Mouse (Mus musculus) stomach, postnatal 0 days (tissue): ENCODE data around the gene Slc6a11. TPM values are rescaled to one million over a fixed set of nuclear protein-coding genes. Genes with fewer than 3 reads are reported as not detected.

ENCODE experiments used
- ATAC-seq: fragments of 200-750 bp; cut with Nextera tagmentation; 2 replicates; pipeline ENCODE4 v1.8.0; 2017; ENCODE audit not compliant: low FRiP score, low TSS enrichment
- DNase-seq: peaks from one replicate; pipeline ENCODE4 v3.0.0-alpha.2; 2016; ENCODE audit warnings: low spot score
- H3K27ac ChIP-seq: fragments of 300-500 bp; sonication (generic); replicated peaks from 2 replicates; pipeline ENCODE4 v1.5.1; 2014; ENCODE audit warnings: mild to moderate bottlenecking, control low read depth
- H3K27me3 ChIP-seq: fragments of 300-500 bp; sonication (generic); 2 replicates; pipeline ENCODE4 v1.6.1; 2014; ENCODE audit warnings: low read length; ENCODE audit not compliant: control insufficient read depth, insufficient read depth
- H3K36me3 ChIP-seq: fragments of 300-500 bp; sonication (generic); 2 replicates; pipeline ENCODE4 v1.6.1; 2014; ENCODE audit warnings: low read length, mixed read lengths; ENCODE audit not compliant: control insufficient read depth, insufficient read depth
- H3K4me1 ChIP-seq: fragments of 300-500 bp; sonication (generic); replicated peaks from 2 replicates; pipeline ENCODE4 v1.6.1; 2014; ENCODE audit warnings: antibody characterized with exemption; ENCODE audit not compliant: control insufficient read depth, insufficient read depth
- H3K4me2 ChIP-seq: fragments of 300-500 bp; sonication (generic); replicated peaks from 2 replicates; pipeline ENCODE4 v1.6.1; 2014; ENCODE audit warnings: low read depth, mild to moderate bottlenecking, control low read depth, moderate library complexity
- H3K4me3 ChIP-seq: fragments of 300-500 bp; sonication (generic); 2 replicates; pipeline ENCODE4 v1.5.1; 2014; ENCODE audit warnings: low read depth, low read length, control low read depth
- H3K9ac ChIP-seq: fragments of 300-500 bp; sonication (generic); 2 replicates; pipeline ENCODE4 v1.6.1; 2014; ENCODE audit warnings: mild to moderate bottlenecking, low read length, control low read depth, mixed read lengths
- H3K9me3 ChIP-seq: fragments of 300-500 bp; sonication (generic); 2 replicates; pipeline ENCODE4 v1.6.1; 2016; ENCODE audit warnings: low read length; ENCODE audit not compliant: control insufficient read depth
- CTCF ChIP-seq: IDR thresholded peaks from 2 replicates; pipeline ENCODE4 v1.5.1; 2016; ENCODE audit warnings: antibody characterized with exemption, low read depth, mild to moderate bottlenecking, moderate library complexity
- EP300 ChIP-seq: optimal IDR thresholded peaks from 2 replicates; pipeline ENCODE3; 2016; ENCODE audit warnings: antibody characterized with exemption
- WGBS: fragments of 180-500 bp; shearing (Covaris S2); extraction: QIAGEN DNeasy Blood & Tissue Kit; methylation state at CpG from one replicate; pipeline ENCODE4 v1.1.7; 2014; 5-methylcytosine and 5-hydroxymethylcytosine counted together
- polyA plus RNA-seq: library from polyadenylated mRNA; unstranded; fragments of >200 nt; fragmentation: Nextera tagmentation; extraction: Ambion mirVana; gene quantifications from 2 replicates; pipeline ENCODE4 v1.2.1, GENCODE M21; 2015

Slc6a11 gene
- polyA plus RNA-seq, 1 experiment from 2014 or later, result 0.35 TPM

DNA sequence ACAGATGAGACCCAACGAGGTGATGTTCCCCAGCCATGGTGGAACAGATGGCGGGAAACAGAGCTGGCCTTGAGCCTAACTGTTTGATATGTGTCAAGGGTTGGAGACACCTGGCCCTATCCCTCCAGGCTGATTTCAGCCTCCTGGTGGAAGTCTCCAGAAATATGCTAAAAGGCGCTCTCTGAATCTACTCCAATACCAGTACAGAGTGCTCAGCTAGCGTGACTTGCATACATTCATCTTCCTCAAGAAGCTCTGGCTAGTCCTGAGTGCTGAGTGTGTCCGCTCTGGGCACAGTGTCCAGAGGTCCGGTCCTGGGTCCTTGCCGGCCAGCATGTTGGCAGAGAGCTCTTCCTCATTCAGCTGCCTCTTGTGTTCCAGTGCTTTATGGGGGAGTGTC is 27.8 kb downstream of the Slc6a11 start:
- no peak overlapping the region for H3K9ac ChIP-seq
- no peak overlapping the region for H3K4me3 ChIP-seq
- no peaks in the 10 kb centered on the region for H3K4me1 ChIP-seq
- no peaks in the 10 kb centered on the region for H3K9me3 ChIP-seq
- 89% methylated on average over 7 of the region's 7 CpGs for WGBS
- no peaks in the 10 kb centered on the region for H3K36me3 ChIP-seq
- H3K4me2 ChIP-seq, result no peak overlapping the region
- TF ChIP-seq EP300, result no peak
- no peak for TF ChIP-seq CTCF
- H3K27ac ChIP-seq, result no peak overlapping the region
- ATAC-seq (no peak), DNase-seq (no peak)
- no peaks in the 10 kb centered on the region for H3K27me3 ChIP-seq

DNA sequence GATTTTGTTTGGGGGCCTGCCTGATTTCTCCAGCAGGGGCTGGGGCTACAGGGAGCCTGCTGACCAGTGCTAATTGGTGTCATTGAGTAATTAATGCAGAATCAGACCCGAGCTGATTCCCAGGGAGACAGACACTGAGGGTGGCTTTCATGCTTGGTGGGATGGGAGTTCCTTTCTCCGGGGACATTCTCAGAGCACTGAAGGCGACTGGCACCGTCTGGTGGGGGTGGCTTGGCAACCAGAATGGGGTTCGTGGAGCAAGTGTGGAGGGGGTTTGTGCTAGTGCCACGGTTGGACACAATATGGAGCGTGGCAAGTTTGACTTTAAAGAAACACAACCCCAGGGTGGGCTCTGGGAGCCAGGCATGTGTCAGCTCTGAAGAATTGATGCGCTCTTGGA is 29.7 kb downstream of the Slc6a11 start:
- TF ChIP-seq CTCF, result no peak
- no peak for TF ChIP-seq EP300
- H3K4me2 ChIP-seq, result no peak overlapping the region
- no peak overlapping the region for H3K4me3 ChIP-seq
- no peaks in the 10 kb centered on the region for H3K36me3 ChIP-seq
- DNase-seq (no peak), ATAC-seq (no peak)
- no peaks in the 10 kb centered on the region for H3K4me1 ChIP-seq
- WGBS, result 79% methylated on average over 8 of the region's 8 CpGs
- no peaks in the 10 kb centered on the region for H3K27me3 ChIP-seq
- H3K9ac ChIP-seq, result no peak overlapping the region
- no peak overlapping the region for H3K27ac ChIP-seq
- no peaks in the 10 kb centered on the region for H3K9me3 ChIP-seq

DNA sequence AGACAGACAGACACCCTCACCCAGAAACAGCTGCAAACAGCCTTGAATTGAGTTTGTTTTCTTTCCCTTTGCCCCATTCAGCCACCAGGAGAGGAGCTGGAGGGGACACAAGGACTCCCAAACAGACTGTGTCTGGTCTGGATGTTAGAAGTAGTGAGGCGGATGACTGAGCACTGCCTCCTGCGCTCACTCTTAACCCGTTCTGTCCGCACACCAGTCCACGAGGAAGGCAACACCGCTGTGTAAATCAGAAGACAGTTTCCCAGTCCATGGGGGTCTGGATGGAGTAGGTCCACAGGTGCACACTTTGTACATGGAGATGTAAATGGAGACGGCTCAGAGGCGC is 43.0 kb downstream of the Slc6a11 start:
- 9% methylated on average over 8 of the region's 8 CpGs for WGBS

DNA sequence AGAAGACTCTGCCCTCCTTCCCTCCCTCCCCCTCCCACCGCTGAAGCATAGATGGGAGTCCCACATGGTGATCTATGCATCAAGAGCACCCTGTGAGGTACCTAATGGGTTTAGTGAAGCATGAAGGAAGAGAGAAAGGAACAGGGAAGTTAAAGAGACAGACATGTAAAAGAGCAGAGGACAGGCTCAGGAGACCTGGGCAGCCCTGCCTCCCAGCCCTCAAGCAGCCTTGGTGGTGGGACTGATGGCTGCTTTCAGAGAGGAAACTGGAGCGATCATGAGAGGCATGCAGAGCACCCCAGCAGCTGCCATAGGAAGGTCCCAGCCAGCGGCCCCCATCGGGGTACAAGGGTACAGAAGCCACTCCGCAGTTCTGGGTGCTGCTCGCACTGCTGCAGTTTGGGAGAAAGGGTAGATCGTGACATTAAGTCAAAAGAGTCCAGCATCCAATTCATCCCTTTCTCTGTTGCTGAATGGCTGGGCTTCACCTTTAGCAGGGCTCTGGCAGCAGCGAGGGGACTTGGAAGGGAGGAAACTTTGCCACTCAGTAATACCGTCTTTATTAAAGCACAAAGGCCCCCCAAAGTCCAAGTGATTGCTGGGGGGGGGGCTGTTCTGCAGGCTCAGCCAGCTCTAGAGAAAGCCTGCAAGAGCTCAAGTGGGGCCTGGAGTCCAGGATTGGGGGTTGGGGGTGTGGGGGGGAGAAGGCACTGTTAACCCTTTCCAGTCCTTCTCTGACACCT is 43.5 kb downstream of the Slc6a11 start:
- DNase-seq (no peak), ATAC-seq (no peak)
- H3K4me2 ChIP-seq, result no peak overlapping the region
- no peak overlapping the region for H3K27ac ChIP-seq
- no peaks in the 10 kb centered on the region for H3K27me3 ChIP-seq
- H3K9me3 ChIP-seq, result no peaks in the 10 kb centered on the region
- TF ChIP-seq EP300 (no peak), CTCF (no peak)
- WGBS, result 12% methylated on average over 9 of the region's 9 CpGs
- no peak overlapping the region for H3K9ac ChIP-seq
- no peaks in the 10 kb centered on the region for H3K36me3 ChIP-seq
- no peaks in the 10 kb centered on the region for H3K4me1 ChIP-seq
- H3K4me3 ChIP-seq, result no peak overlapping the region

More for the DNA sequence above, 43.0 kb downstream of the Slc6a11 start:
- no peak overlapping the region for H3K27ac ChIP-seq
- H3K27me3 ChIP-seq, result no peaks in the 10 kb centered on the region
- no peak for ATAC-seq
- TF ChIP-seq CTCF, result no peak
- H3K4me2 ChIP-seq, result no peak overlapping the region
- no peaks in the 10 kb centered on the region for H3K9me3 ChIP-seq
- no peak for DNase-seq
- no peak overlapping the region for H3K9ac ChIP-seq
- H3K4me3 ChIP-seq, result no peak overlapping the region
- no peaks in the 10 kb centered on the region for H3K36me3 ChIP-seq
- no peaks in the 10 kb centered on the region for H3K4me1 ChIP-seq

DNA sequence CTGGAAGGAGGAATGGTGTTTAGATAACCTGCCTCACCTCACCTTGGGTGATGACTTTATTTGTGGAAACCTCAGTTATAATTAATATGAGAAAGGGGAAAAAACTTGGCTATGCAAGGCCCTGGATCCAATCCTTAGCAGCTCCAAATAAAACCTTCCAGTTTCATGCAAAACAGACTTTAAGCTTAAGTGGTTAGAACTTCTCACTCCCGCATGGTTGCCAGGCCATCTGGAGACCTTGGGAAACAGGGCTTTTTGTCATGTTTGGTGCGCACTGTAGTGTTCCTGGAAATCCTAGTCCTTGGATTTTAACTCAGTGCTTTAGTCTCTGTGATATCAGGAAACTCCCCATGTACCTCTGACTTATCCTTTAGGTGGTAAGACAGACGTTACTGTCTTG is 47.1 kb downstream of the Slc6a11 start:
- Histone ChIP-seq H3K9ac (no peak overlapping the region), H3K4me2 (no peak overlapping the region), H3K9me3 (no peaks in the 10 kb centered on the region), H3K27me3 (no peaks in the 10 kb centered on the region), H3K27ac (no peak overlapping the region), H3K4me1 (no peaks in the 10 kb centered on the region), H3K36me3 (no peaks in the 10 kb centered on the region), H3K4me3 (no peak overlapping the region)
- TF ChIP-seq EP300 (no peak), CTCF (no peak)
- DNase-seq, result no peak
- 69% methylated on average over 3 of the region's 3 CpGs for WGBS
- no peak for ATAC-seq

DNA sequence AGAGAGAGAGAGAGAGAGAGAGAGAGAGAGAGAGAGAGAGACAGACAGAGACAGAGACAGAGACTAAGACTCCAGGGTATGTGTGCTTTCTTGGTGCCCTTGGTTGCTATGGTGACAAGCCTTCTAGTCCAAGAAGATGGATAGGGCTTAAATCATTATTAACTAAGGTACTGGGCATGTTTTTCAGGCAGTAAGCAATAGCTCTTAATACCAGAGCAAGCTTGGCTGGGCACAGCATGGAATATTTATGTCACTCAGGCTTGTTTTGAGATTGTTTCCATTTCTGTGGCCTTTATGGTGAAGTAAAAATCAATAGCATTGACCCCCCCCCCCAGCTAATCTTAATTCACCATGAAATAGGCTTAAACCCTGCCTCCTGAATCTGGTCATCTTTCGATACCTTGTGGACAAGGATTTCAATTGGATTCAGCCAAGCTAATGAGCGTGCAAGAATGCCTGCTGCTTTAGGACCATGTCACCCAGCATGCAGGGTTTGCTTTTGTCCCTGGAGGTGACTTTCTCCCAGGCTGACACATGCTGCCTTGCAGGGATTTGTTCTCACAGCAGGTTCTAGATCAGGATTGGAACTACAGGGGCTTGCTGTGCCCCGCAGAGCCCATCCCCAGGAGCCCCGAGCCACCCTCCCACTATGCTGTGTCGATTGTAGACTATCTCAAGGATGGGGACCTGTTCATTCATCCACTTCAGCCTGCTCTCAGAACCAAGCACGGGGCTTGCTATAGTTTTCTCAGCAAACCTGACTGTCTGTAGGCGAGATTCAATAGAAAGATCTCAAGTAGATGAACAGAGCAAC is 51.5 kb downstream of the Slc6a11 start:
- TF ChIP-seq EP300 (no peak), CTCF (no peak)
- 71% methylated on average over 7 of the region's 7 CpGs for WGBS
- no peak overlapping the region for H3K27ac ChIP-seq
- no peak for DNase-seq
- ATAC-seq, result no peak
- H3K9ac ChIP-seq, result no peak overlapping the region
- no peak overlapping the region for H3K4me3 ChIP-seq
- H3K4me2 ChIP-seq, result no peak overlapping the region
- H3K27me3 ChIP-seq, result no peaks in the 10 kb centered on the region
- no peaks in the 10 kb centered on the region for H3K36me3 ChIP-seq
- no peaks in the 10 kb centered on the region for H3K9me3 ChIP-seq
- no peaks in the 10 kb centered on the region for H3K4me1 ChIP-seq
